Mouse (Mus musculus): ENCODE measurements at regions not wholly inside any gene's neighbourhood (a gene's known extent, or its start where the extent isn't known, plus 50 kb on each side); places are given as distances from the start of the nearest gene placed in this dataset.

DNA sequence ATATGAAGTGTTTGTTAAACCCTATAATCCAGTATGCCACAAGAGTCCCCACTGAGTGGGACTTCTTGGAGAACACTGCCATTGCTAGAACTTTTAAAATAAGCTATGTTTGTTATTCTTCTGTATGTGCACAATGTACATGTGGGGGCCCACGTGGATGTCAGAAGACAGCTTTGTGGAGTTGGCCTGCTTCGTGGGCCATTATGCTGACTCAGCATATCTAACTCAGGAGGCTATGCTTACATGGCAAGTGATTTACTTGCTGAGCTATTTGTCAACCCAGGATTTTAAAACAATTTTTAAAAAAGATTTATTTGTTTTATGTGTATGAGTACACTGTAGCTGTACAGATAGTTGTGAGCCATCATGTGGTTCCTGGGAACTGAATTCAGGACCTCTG, 207.6 kb upstream of the Steap1 start:
- DNase-seq (ENCODE audit: low spot score) (no peak), ATAC-seq (ENCODE audit: low FRiP score) (no peak)
- H3K36me3 ChIP-seq (replicated peaks; ENCODE audit: control insufficient read depth, insufficient read depth), result no peaks in the 10 kb centered on the region
- H3K27ac ChIP-seq, result no peak overlapping the region
- WGBS, result 87% methylated on average over 2 of the region's 2 CpGs
- no peaks in the 10 kb centered on the region for H3K4me1 ChIP-seq (replicated peaks; ENCODE audit: control insufficient read depth, insufficient read depth, low read length)
- no peak overlapping the region for H3K4me2 ChIP-seq (replicated peaks)
- H3K27me3 ChIP-seq (ENCODE audit: control insufficient read depth, insufficient read depth, low read length), result no peaks in the 10 kb centered on the region
- no peak overlapping the region for H3K9ac ChIP-seq
- H3K9me3 ChIP-seq (ENCODE audit: control insufficient read depth, low read length), result no peaks in the 10 kb centered on the region
- H3K4me3 ChIP-seq (replicated peaks; ENCODE audit: low read length), result no peak overlapping the region

DNA sequence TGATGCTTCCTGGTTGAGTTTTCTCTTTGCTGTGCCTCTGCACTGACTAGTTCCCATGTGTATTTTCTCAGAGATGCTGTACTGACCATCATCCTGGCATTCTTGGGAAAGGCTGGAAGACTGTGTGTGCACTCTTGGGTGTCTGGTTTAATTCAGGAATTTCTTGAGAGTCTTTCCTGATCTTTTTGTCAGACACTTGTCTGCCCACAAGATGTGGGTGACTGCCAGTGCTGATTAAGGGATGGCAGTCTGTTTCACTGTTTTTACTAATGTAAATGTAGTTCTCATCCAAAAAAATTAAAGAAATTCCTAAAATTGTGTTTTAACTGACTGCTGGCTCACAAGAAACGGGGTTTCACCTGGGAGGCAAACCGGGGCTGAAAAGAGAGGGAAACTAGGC, 206.7 kb upstream of the Steap1 start:
- Histone ChIP-seq H3K27me3 (ENCODE audit: control insufficient read depth, insufficient read depth, low read length) (no peaks in the 10 kb centered on the region), H3K4me3 (replicated peaks; ENCODE audit: low read length) (no peak overlapping the region), H3K4me2 (replicated peaks) (no peak overlapping the region), H3K9me3 (ENCODE audit: control insufficient read depth, low read length) (no peaks in the 10 kb centered on the region), H3K36me3 (replicated peaks; ENCODE audit: control insufficient read depth, insufficient read depth) (no peaks in the 10 kb centered on the region), H3K4me1 (replicated peaks; ENCODE audit: control insufficient read depth, insufficient read depth, low read length) (no peaks in the 10 kb centered on the region), H3K9ac (no peak overlapping the region), H3K27ac (no peak overlapping the region)
- WGBS, result 84% methylated on average over 2 of the region's 2 CpGs
- no peak for ATAC-seq (ENCODE audit: low FRiP score)
- DNase-seq (ENCODE audit: low spot score), result no peak

DNA sequence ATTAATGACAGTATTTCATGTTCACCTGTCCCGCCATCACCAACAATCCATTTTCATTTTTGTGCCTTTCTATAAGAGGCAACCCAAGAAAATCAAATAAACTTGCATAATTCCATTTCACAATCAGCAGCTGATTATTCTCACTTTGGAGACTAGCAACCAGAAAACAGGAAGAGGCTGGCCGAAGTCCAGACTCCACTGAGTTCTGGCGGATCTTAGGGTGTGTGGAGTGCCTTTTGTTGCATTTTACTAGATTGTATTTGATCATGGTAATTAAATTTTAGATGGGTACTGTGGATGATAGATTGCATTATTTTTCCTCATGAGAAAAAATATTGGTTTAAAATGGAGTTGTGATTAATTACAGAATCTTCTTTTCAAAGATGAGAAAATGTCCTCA, 176.7 kb upstream of the Steap1 start:
- Histone ChIP-seq H3K4me1 (replicated peaks; ENCODE audit: control insufficient read depth, insufficient read depth, low read length) (0 out of 2 replicates have a peak, but pooled peaks cover 3% of the 10 kb centered on the region), H3K9me3 (ENCODE audit: control insufficient read depth, low read length) (no peaks in the 10 kb centered on the region), H3K4me2 (replicated peaks) (no peak overlapping the region), H3K4me3 (replicated peaks; ENCODE audit: low read length) (no peak overlapping the region), H3K36me3 (replicated peaks; ENCODE audit: control insufficient read depth, insufficient read depth) (no peaks in the 10 kb centered on the region), H3K27ac (no peak overlapping the region), H3K9ac (no peak overlapping the region), H3K27me3 (ENCODE audit: control insufficient read depth, insufficient read depth, low read length) (no peaks in the 10 kb centered on the region)
- DNase-seq (ENCODE audit: low spot score) (no peak), ATAC-seq (ENCODE audit: low FRiP score) (peak; percentile 46; the same call in 1 of the 2 replicates)
- 67% methylated on average over 3 of the region's 3 CpGs for WGBS

DNA sequence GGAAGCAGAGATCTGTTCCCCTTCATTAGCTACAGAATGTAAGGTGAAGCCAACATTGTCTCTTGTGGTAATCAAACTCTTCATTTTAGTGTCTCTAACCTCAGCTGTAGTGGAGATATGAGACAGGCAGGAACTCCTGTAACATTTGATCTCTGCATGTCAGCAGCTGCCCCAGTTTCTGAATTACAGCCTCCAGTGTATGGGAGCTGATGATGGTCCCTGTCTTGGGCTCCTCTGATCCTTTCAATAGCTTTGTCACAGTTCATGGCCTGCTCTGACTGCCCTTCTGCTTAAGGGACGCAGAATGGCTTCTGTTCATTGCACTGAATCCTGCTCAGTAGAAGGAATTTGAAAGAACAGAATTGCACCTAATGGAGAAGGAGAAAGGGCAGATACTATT, 167.3 kb upstream of the Steap1 start:
- no peak overlapping the region for H3K9ac ChIP-seq
- no peak overlapping the region for H3K4me2 ChIP-seq (replicated peaks)
- 31% methylated on average over 1 of the region's 1 CpGs for WGBS
- H3K27me3 ChIP-seq (ENCODE audit: control insufficient read depth, insufficient read depth, low read length), result no peaks in the 10 kb centered on the region
- H3K27ac ChIP-seq, result no peak overlapping the region
- H3K9me3 ChIP-seq (ENCODE audit: control insufficient read depth, low read length), result no peaks in the 10 kb centered on the region
- DNase-seq (ENCODE audit: low spot score) (no peak), ATAC-seq (ENCODE audit: low FRiP score) (no peak)
- no peaks in the 10 kb centered on the region for H3K4me1 ChIP-seq (replicated peaks; ENCODE audit: control insufficient read depth, insufficient read depth, low read length)
- no peaks in the 10 kb centered on the region for H3K36me3 ChIP-seq (replicated peaks; ENCODE audit: control insufficient read depth, insufficient read depth)
- no peak overlapping the region for H3K4me3 ChIP-seq (replicated peaks; ENCODE audit: low read length)

DNA sequence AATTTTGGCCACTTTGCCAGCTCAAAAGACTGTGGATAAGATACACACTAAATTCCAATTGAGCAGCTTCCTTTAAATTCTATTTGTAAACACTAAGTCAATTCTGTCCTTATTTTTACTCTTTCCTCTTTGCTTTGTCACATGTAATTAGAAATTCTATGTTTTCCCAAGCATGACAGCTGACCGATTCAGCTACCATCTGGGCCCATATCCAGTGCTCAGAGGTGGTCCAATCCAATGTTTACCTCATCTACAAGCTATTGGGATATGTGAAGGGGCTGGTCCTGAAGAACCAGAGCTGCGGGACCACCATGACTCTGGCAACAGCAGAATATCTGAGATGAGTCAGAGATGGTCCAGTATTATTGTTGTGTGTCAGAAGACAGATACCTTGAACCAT, 140.2 kb upstream of the Steap1 start:
- WGBS, result 77% methylated on average over 2 of the region's 2 CpGs
- Histone ChIP-seq H3K9me3 (ENCODE audit: control insufficient read depth, low read length) (no peaks in the 10 kb centered on the region), H3K4me3 (replicated peaks; ENCODE audit: low read length) (no peak overlapping the region), H3K27ac (no peak overlapping the region), H3K36me3 (replicated peaks; ENCODE audit: control insufficient read depth, insufficient read depth) (no peaks in the 10 kb centered on the region), H3K4me2 (replicated peaks) (no peak overlapping the region), H3K4me1 (replicated peaks; ENCODE audit: control insufficient read depth, insufficient read depth, low read length) (no peaks in the 10 kb centered on the region), H3K9ac (no peak overlapping the region), H3K27me3 (ENCODE audit: control insufficient read depth, insufficient read depth, low read length) (no peaks in the 10 kb centered on the region)
- no peak for DNase-seq (ENCODE audit: low spot score)
- no peak for ATAC-seq (ENCODE audit: low FRiP score)

DNA sequence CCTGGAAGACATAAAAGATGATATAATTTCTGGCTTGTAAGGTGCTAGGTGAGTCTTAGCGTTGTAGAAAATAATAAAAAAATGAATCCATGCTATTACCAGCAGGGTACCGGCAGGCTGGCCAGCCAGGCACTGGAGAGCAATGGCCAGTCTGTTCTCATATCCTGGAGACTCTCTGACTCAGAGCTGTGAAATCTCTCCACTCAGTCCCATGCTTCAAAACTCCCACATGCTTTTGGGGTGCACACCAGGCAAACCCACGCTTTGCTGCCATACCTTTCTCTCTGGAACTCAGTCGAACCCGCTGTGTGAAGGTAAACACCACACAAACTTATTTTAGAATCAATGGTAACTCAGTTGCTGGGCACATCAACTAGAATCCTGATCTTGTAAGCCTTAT, 124.3 kb upstream of the Steap1 start:
- no peaks in the 10 kb centered on the region for H3K4me1 ChIP-seq (replicated peaks; ENCODE audit: control insufficient read depth, insufficient read depth, low read length)
- H3K27ac ChIP-seq, result no peak overlapping the region
- DNase-seq (ENCODE audit: low spot score) (no peak), ATAC-seq (ENCODE audit: low FRiP score) (no peak)
- WGBS, result 91% methylated on average over 5 of the region's 5 CpGs
- H3K9ac ChIP-seq, result no peak overlapping the region
- no peak overlapping the region for H3K4me2 ChIP-seq (replicated peaks)
- H3K36me3 ChIP-seq (replicated peaks; ENCODE audit: control insufficient read depth, insufficient read depth), result no peaks in the 10 kb centered on the region
- H3K4me3 ChIP-seq (replicated peaks; ENCODE audit: low read length), result no peak overlapping the region
- H3K9me3 ChIP-seq (ENCODE audit: control insufficient read depth, low read length), result peaks cover 12% of the 10 kb centered on the region; the same call in 1 of the 2 replicates
- no peaks in the 10 kb centered on the region for H3K27me3 ChIP-seq (ENCODE audit: control insufficient read depth, insufficient read depth, low read length)

DNA sequence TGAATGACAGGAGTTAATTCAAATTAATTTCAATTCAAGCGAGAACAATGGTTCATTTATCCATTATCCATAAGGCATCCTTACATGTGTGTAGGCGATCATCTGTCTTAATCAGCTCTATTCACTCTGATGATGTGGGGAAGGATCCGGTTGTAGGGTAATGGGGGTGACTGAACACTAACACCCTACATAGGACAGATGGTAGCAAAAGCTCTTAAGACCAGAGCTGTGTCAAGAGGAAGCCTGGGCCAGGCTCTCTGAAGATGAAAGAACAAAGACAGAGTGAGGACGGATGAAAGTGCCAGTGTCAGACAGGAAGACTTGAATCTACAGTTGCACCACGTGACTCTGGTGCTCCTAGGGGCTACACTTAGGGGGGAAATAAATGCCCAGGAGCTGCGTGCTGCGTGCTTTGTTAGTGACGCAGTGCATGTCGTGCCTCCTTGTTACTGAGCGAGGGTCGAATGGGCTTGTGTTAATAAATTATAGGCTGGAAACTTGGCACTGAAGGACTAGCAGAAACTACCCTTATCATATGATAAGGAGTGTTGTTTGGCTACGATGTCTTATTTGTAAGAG, 107.1 kb upstream of the Steap1 start:
- Histone ChIP-seq H3K27me3 (ENCODE audit: control insufficient read depth, insufficient read depth, low read length) (no peaks in the 10 kb centered on the region), H3K9ac (no peak overlapping the region), H3K4me1 (replicated peaks; ENCODE audit: control insufficient read depth, insufficient read depth, low read length) (no peaks in the 10 kb centered on the region), H3K36me3 (replicated peaks; ENCODE audit: control insufficient read depth, insufficient read depth) (no peaks in the 10 kb centered on the region), H3K4me2 (replicated peaks) (no peak overlapping the region), H3K27ac (no peak overlapping the region), H3K4me3 (replicated peaks; ENCODE audit: low read length) (no peak overlapping the region), H3K9me3 (ENCODE audit: control insufficient read depth, low read length) (no peaks in the 10 kb centered on the region)
- no peak for ATAC-seq (ENCODE audit: low FRiP score)
- 46% methylated on average over 12 of the region's 12 CpGs for WGBS
- DNase-seq (ENCODE audit: low spot score), result no peak

DNA sequence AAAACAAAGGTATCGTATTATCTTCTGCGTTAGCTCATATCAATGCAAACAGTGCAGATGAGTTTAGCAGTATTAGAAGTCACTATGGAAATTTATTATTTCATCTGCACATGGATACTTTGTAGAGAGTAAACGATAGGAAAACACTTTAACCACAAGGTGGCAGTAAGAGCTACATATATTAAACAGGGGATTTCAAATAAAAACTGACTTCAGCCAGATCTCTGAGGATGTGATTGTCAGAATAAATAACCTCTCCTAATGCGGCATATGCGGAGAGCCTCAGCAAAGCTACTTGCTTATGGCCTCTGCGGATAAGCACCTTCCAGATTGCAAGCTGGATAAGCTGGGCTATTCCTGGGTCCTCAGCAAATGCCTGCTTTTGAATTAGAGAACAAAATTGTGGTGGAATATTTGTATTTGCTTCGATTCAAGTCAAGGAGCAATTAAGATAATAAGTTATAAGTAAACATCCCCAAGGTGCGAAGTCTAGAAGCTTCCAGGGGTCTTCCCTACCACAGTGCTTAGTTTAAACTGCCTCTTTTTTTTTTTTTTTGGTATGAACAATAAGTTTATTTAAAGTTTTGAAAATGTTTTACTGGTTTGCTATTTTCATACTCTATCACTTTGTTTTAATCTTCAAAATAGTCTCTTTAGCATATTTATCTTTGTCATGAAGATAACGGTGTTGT, 96.8 kb upstream of the Steap1 start:
- 49% methylated on average over 9 of the region's 9 CpGs for WGBS
- no peak overlapping the region for H3K9ac ChIP-seq
- DNase-seq (ENCODE audit: low spot score) (peak; percentile 84), ATAC-seq (ENCODE audit: low FRiP score) (peak; percentile 80; the same call in 1 of the 2 replicates)
- H3K27me3 ChIP-seq (ENCODE audit: control insufficient read depth, insufficient read depth, low read length), result no peaks in the 10 kb centered on the region
- H3K9me3 ChIP-seq (ENCODE audit: control insufficient read depth, low read length), result no peaks in the 10 kb centered on the region
- H3K4me1 ChIP-seq (replicated peaks; ENCODE audit: control insufficient read depth, insufficient read depth, low read length), result no peaks in the 10 kb centered on the region
- no peak overlapping the region for H3K4me3 ChIP-seq (replicated peaks; ENCODE audit: low read length)
- H3K27ac ChIP-seq, result no peak overlapping the region
- no peaks in the 10 kb centered on the region for H3K36me3 ChIP-seq (replicated peaks; ENCODE audit: control insufficient read depth, insufficient read depth)
- H3K4me2 ChIP-seq (replicated peaks), result no peak overlapping the region

DNA sequence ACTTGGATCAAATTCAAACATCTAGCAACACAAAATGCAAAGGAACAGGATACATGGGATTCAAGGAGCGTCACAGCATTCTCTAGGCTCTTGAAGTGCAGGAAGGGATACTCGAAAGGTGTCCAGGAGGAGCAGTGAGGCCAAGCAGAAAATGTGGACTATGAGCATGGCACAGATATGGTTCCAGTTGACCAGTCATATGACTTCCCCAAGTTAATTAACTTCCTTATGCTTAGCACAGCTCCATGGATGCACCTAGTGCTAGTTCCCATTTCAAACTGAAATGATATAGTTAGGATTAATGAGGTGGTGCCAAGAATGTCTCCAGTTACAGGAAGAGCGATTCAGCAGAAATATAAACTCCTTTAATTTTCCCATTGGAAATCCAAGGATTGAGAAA, 95.2 kb upstream of the Steap1 start:
- Histone ChIP-seq H3K27me3 (ENCODE audit: control insufficient read depth, insufficient read depth, low read length) (no peaks in the 10 kb centered on the region), H3K27ac (no peak overlapping the region), H3K36me3 (replicated peaks; ENCODE audit: control insufficient read depth, insufficient read depth) (no peaks in the 10 kb centered on the region), H3K4me2 (replicated peaks) (no peak overlapping the region), H3K9me3 (ENCODE audit: control insufficient read depth, low read length) (no peaks in the 10 kb centered on the region), H3K4me3 (replicated peaks; ENCODE audit: low read length) (no peak overlapping the region), H3K4me1 (replicated peaks; ENCODE audit: control insufficient read depth, insufficient read depth, low read length) (no peaks in the 10 kb centered on the region), H3K9ac (no peak overlapping the region)
- DNase-seq (ENCODE audit: low spot score) (no peak), ATAC-seq (ENCODE audit: low FRiP score) (no peak)
- WGBS, result 90% methylated on average over 3 of the region's 3 CpGs

DNA sequence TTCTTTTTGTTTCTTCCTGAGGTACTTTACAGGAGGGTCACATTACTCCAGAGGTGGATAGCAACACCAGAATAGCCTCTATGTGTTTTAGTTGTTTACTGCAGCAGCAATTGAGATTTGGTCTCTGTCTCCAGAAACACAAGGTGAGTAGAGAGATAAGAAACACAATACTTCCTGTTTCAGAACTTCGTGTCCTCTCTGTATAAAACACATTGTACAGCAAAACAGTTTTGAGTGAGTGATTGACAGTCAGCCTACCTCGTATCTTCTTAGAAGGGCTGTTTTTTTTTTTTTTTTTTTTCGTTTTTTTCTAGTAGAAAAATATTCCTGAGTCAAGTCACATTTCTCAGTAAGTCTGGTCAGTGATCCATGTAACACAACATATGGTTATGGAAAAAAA, 89.6 kb upstream of the Steap1 start:
- WGBS, result 57% methylated on average over 3 of the region's 3 CpGs
- no peaks in the 10 kb centered on the region for H3K27me3 ChIP-seq (ENCODE audit: control insufficient read depth, insufficient read depth, low read length)
- DNase-seq (ENCODE audit: low spot score), result no peak
- no peak overlapping the region for H3K9ac ChIP-seq
- H3K4me1 ChIP-seq (replicated peaks; ENCODE audit: control insufficient read depth, insufficient read depth, low read length), result no peaks in the 10 kb centered on the region
- no peak overlapping the region for H3K4me2 ChIP-seq (replicated peaks)
- no peaks in the 10 kb centered on the region for H3K9me3 ChIP-seq (ENCODE audit: control insufficient read depth, low read length)
- H3K27ac ChIP-seq, result no peak overlapping the region
- no peak for ATAC-seq (ENCODE audit: low FRiP score)
- H3K36me3 ChIP-seq (replicated peaks; ENCODE audit: control insufficient read depth, insufficient read depth), result no peaks in the 10 kb centered on the region
- no peak overlapping the region for H3K4me3 ChIP-seq (replicated peaks; ENCODE audit: low read length)
